Mouse (Mus musculus): ENCODE results near the gene Cers5. TPM values are rescaled to one million over a fixed set of nuclear protein-coding genes. Genes with fewer than 3 reads are reported as not detected.

Cers5 gene
- polyA plus RNA-seq, 2 experiments = 75.1 to 84.9 TPM

GRCm38 (mm10) chr15:99713569-99713968 is 59.1 kb downstream of the Cers5 start:
- no peak overlapping the region for H3K27ac ChIP-seq (replicated peaks; ENCODE audit: low read depth, low read length)
- ATAC-seq (ENCODE audit: low FRiP score, low read depth) (no peak), DNase-seq (ENCODE audit: low spot score) (no peak)
- H3K9me3 ChIP-seq (ENCODE audit: control insufficient read depth, low read length) = no peaks in the 10 kb centered on the region
- no peak overlapping the region for H3K9ac ChIP-seq (ENCODE audit: low read depth, low read length, severe bottlenecking)
- H3K27me3 ChIP-seq (ENCODE audit: control insufficient read depth, insufficient read depth, low read length) = no peaks in the 10 kb centered on the region
- no peak for TF ChIP-seq POLR2A (IDR thresholded peaks at IDR 0.05; ENCODE audit: borderline replicate concordance, extremely low read depth, insufficient read depth, insufficient read length)
- no peak overlapping the region for H3K4me2 ChIP-seq (replicated peaks; ENCODE audit: low read depth, low read length, severe bottlenecking)
- no peaks in the 10 kb centered on the region for H3K4me1 ChIP-seq (ENCODE audit: control insufficient read depth, insufficient read depth, low read length)
- H3K36me3 ChIP-seq (ENCODE audit: control insufficient read depth, insufficient read depth, low read length) = peaks cover 73% of the 10 kb centered on the region
- no peak overlapping the region for H3K4me3 ChIP-seq (replicated peaks; ENCODE audit: low read length)
- 93% methylated on average over 3 of the region's 3 CpGs for WGBS

- Histone ChIP-seq H3K4me2 (replicated peaks; ENCODE audit: low read depth, low read length, severe bottlenecking) (no peak overlapping the region), H3K36me3 (ENCODE audit: control insufficient read depth, insufficient read depth, low read length) (peaks cover 77% of the 10 kb centered on the region), H3K27ac (replicated peaks; ENCODE audit: low read depth, low read length) (no peak overlapping the region), H3K4me1 (ENCODE audit: control insufficient read depth, insufficient read depth, low read length) (no peaks in the 10 kb centered on the region), H3K4me3 (replicated peaks; ENCODE audit: low read length) (no peak overlapping the region), H3K27me3 (ENCODE audit: control insufficient read depth, insufficient read depth, low read length) (no peaks in the 10 kb centered on the region), H3K9me3 (ENCODE audit: control insufficient read depth, low read length) (no peaks in the 10 kb centered on the region), H3K9ac (ENCODE audit: low read depth, low read length, severe bottlenecking) (no peak overlapping the region)
- TF ChIP-seq POLR2A (IDR thresholded peaks at IDR 0.05; ENCODE audit: borderline replicate concordance, extremely low read depth, insufficient read depth, insufficient read length) = no peak
- no peak for ATAC-seq (ENCODE audit: low FRiP score, low read depth)
- DNase-seq (ENCODE audit: low spot score) = no peak
- 70% methylated on average over 13 of the region's 13 CpGs for WGBS
These were observed 59.8 kb downstream of the Cers5 start for GRCm38 (mm10) chr15:99712666-99713559.

GRCm38 (mm10) chr15:99711491-99711890 is 61.2 kb downstream of the Cers5 start:
- Histone ChIP-seq H3K27me3 (ENCODE audit: control insufficient read depth, insufficient read depth, low read length) (no peaks in the 10 kb centered on the region), H3K4me1 (ENCODE audit: control insufficient read depth, insufficient read depth, low read length) (no peaks in the 10 kb centered on the region), H3K9me3 (ENCODE audit: control insufficient read depth, low read length) (no peaks in the 10 kb centered on the region), H3K4me3 (replicated peaks; ENCODE audit: low read length) (no peak overlapping the region), H3K36me3 (ENCODE audit: control insufficient read depth, insufficient read depth, low read length) (peaks cover 91% of the 10 kb centered on the region), H3K27ac (replicated peaks; ENCODE audit: low read depth, low read length) (no peak overlapping the region), H3K4me2 (replicated peaks; ENCODE audit: low read depth, low read length, severe bottlenecking) (no peak overlapping the region), H3K9ac (ENCODE audit: low read depth, low read length, severe bottlenecking) (no peak overlapping the region)
- ATAC-seq (ENCODE audit: low FRiP score, low read depth) = no peak
- 63% methylated on average over 3 of the region's 3 CpGs for WGBS
- no peak for TF ChIP-seq POLR2A (IDR thresholded peaks at IDR 0.05; ENCODE audit: borderline replicate concordance, extremely low read depth, insufficient read depth, insufficient read length)
- no peak for DNase-seq (ENCODE audit: low spot score)

GRCm38 (mm10) chr15:99710221-99711190 is 62.2 kb downstream of the Cers5 start:
- Histone ChIP-seq H3K9ac (ENCODE audit: low read depth, low read length, severe bottlenecking) (no peak overlapping the region), H3K27me3 (ENCODE audit: control insufficient read depth, insufficient read depth, low read length) (no peaks in the 10 kb centered on the region), H3K4me2 (replicated peaks; ENCODE audit: low read depth, low read length, severe bottlenecking) (no peak overlapping the region), H3K9me3 (ENCODE audit: control insufficient read depth, low read length) (no peaks in the 10 kb centered on the region), H3K27ac (replicated peaks; ENCODE audit: low read depth, low read length) (no peak overlapping the region), H3K36me3 (ENCODE audit: control insufficient read depth, insufficient read depth, low read length) (peaks cover 91% of the 10 kb centered on the region), H3K4me3 (replicated peaks; ENCODE audit: low read length) (no peak overlapping the region), H3K4me1 (ENCODE audit: control insufficient read depth, insufficient read depth, low read length) (no peaks in the 10 kb centered on the region)
- no peak for ATAC-seq (ENCODE audit: low FRiP score, low read depth)
- DNase-seq (ENCODE audit: low spot score) = no peak
- TF ChIP-seq POLR2A (IDR thresholded peaks at IDR 0.05; ENCODE audit: borderline replicate concordance, extremely low read depth, insufficient read depth, insufficient read length) = no peak
- 90% methylated on average over 10 of the region's 10 CpGs for WGBS

- H3K4me3 ChIP-seq (replicated peaks; ENCODE audit: low read length) = no peak overlapping the region
- ATAC-seq (ENCODE audit: low FRiP score, low read depth) (no peak), DNase-seq (ENCODE audit: low spot score) (no peak)
- H3K27me3 ChIP-seq (ENCODE audit: control insufficient read depth, insufficient read depth, low read length) = no peaks in the 10 kb centered on the region
- WGBS = 94% methylated on average over 13 of the region's 13 CpGs
- peaks cover 5% of the 10 kb centered on the region for H3K4me1 ChIP-seq (ENCODE audit: control insufficient read depth, insufficient read depth, low read length)
- no peak overlapping the region for H3K4me2 ChIP-seq (replicated peaks; ENCODE audit: low read depth, low read length, severe bottlenecking)
- no peak overlapping the region for H3K27ac ChIP-seq (replicated peaks; ENCODE audit: low read depth, low read length)
- no peak for TF ChIP-seq POLR2A (IDR thresholded peaks at IDR 0.05; ENCODE audit: borderline replicate concordance, extremely low read depth, insufficient read depth, insufficient read length)
- peaks cover 93% of the 10 kb centered on the region for H3K36me3 ChIP-seq (ENCODE audit: control insufficient read depth, insufficient read depth, low read length)
- H3K9ac ChIP-seq (ENCODE audit: low read depth, low read length, severe bottlenecking) = no peak overlapping the region
- H3K9me3 ChIP-seq (ENCODE audit: control insufficient read depth, low read length) = no peaks in the 10 kb centered on the region
These were observed 64.5 kb downstream of the Cers5 start for GRCm38 (mm10) chr15:99708176-99708575.
